Mouse (Mus musculus): ENCODE results near the gene Dcdc2b.
A peak's percentile ranks its signal among the peaks of the same experiment; 100 is the strongest.

Dcdc2b gene

GRCm38 (mm10) chr4:129620419-129621282 is 6.6 kb upstream of the Dcdc2b start:
- no peak for DNase-seq

GRCm38 (mm10) chr4:129618786-129619691 is 5.0 kb upstream of the Dcdc2b start, which contains the start of gene Iqcc:
Iqcc (minus strand) TSS chr4:129619099.
- DNase-seq, result peak; percentile 92

GRCm38 (mm10) chr4:129618031-129618430 is 4.0 kb upstream of the Dcdc2b start:
- DNase-seq, result no peak

DNA sequence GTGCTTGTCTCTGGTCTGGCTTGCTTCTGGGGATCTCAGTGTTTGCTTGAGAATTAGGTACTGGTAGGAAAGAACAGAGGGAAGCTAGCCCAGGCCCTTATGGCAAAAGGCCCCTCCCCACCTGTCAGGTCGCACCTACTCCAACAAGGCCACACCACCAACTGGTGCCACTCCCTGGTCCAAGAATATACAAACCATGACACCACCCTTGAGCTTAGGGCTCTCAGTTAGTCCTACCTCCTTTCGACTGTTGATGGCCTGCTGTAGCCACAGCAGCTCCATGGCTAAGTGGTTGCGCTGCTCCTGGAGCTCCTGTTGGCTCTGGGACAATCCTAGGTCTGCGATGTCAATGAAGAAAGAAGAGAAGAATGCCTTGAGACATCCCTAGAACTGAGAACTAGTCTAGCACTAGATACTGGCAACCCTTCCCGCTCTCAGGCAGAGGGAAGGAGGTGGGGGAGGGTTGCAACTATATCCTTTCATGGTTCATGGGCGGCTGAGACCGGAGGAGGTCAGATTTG is 3.1 kb upstream of the Dcdc2b start:
- DNase-seq, result no peak

- no peak for DNase-seq
These were observed 2.6 kb upstream of the Dcdc2b start for GRCm38 (mm10) chr4:129616631-129617030.

- no peak for DNase-seq
These were observed 1.8 kb upstream of the Dcdc2b start for GRCm38 (mm10) chr4:129615801-129616290.

GRCm38 (mm10) chr4:129610472-129610871 is 3.6 kb downstream of the Dcdc2b start:
- no peak for DNase-seq

GRCm38 (mm10) chr4:129610026-129610425 is 4.0 kb downstream of the Dcdc2b start:
- no peak for DNase-seq

DNA sequence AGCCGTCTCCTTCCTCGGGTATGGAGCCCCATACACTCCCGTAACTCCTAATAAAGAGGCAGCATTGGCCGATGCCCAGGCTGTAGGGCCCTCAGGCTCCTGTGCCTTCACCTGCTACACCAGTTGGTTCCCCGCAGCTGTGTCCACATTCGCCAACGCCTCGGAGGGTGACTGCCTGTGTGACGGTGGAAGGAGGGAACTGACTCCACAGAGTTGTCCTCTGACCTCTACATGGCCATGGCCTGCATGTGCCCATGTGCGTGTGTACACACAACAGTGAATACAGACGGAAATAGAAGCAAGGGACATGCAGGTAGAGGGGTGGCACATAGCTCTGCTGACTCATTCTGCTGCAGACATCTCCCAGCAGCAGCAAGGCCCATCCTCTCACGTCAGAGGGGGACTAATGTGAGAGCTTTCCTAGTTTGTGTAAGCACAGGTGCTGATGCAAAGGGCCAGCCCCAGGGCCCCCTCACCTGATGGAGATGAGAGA is 4.9 kb downstream of the Dcdc2b start:
- no peak for DNase-seq

DNA sequence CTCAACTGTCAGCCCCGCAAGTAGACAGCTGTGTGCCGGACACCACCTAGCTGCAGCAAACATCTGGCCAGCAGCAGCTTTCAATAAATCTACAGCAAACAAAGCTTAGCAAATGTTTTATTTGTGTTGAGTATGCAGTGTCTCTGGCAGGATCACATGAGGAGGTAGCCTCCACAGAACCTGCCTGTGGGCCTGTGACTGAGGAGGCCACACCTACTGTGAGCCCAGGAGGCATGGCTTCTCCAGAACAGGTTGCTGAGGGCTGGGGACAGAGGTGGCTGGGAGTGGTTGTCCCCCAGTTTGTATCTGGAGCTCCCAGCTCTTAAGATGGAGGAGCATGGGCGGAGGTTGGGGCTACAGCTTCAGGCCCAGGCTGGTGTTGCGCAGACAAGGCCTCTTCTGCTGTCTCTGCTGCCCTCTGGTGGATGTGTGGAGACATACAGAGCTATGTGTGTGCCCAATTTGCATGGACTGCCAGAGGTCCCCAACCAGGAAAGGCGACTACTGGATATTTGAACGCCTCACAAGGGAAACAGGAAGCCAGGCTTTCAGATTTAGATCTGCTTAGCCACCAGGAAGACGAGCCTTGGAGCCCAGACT is 5.5 kb downstream of the Dcdc2b start:
- DNase-seq, result peak; percentile 54 to 72

DNA sequence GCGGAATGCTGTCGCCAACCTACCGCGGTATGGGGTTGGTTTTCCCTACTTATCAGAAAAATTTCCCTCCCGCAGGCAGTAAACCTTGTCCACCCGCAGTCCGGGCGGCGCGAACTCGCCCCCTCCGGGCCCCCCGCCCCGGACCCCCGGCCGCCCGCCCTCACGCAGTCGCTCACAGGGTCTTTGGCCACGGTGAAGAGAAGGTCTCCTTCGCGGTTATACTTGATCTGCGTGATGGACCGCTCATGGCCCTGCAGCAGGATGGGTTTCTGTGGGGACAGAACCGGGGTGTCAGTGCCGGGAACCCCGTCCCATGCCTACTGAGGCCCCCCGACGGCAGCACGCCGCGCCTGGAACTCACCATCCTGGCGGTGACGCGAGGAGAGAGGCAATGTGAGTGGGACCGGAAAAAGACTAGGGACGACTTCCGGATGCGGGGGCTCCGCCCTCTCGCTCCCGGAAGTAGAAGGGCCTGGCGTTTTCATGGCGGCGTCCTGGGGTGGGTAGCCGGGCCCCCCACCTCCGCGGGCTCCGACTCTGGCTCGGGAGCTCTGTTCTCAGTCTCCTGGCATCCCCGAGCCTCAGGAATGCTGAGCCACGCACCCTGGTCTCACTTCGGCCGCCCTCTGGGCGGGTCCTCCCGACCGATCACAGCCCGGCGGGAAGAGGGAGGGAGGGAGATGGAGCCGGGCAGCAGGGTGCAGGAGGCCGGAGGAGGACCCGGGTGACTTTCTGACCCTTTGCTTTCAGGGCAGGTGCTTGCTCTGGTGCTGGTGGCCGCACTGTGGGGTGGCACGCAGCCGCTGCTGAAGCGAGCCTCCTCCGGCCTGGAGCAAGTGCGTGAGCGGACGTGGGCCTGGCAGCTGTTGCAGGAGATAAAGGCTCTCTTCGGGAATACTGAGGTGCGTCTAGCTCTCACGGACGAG is 13.6 kb downstream of the Dcdc2b start, which contains the start of the genes Eif3i and Tmem234:
Gene Eif3i (minus strand): TSS at position 416 of the 926 bp plus-strand sequence.
Gene Tmem234 (plus strand): TSS at position 436 of the 926 bp plus-strand sequence.
- peak; percentile 69 to 74 for DNase-seq

GRCm38 (mm10) chr4:129588865-129589264 is 25.2 kb downstream of the Dcdc2b start:
- no peak for DNase-seq

- no peak for DNase-seq
These were observed 27.1 kb downstream of the Dcdc2b start for GRCm38 (mm10) chr4:129586943-129587342.

DNA sequence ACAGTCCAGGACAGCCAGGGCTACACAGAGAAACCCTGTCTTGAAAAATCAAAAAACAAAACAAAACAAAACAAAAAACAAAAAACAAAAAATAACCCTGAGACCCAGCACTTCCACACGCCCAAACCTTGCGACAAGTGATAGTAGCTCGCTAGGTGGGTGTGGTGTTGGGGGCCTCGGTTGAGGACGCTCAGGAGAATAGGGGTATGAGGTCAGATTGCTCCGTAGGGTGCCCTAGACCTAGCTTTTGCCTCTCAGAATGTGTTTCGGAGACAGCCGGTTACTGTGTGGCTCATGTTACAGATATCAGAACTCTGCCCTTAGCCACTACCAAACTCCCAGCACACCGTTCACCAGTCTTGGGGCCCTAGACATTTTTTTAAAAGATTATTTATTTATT is 28.3 kb downstream of the Dcdc2b start:
- no peak for DNase-seq

DNA sequence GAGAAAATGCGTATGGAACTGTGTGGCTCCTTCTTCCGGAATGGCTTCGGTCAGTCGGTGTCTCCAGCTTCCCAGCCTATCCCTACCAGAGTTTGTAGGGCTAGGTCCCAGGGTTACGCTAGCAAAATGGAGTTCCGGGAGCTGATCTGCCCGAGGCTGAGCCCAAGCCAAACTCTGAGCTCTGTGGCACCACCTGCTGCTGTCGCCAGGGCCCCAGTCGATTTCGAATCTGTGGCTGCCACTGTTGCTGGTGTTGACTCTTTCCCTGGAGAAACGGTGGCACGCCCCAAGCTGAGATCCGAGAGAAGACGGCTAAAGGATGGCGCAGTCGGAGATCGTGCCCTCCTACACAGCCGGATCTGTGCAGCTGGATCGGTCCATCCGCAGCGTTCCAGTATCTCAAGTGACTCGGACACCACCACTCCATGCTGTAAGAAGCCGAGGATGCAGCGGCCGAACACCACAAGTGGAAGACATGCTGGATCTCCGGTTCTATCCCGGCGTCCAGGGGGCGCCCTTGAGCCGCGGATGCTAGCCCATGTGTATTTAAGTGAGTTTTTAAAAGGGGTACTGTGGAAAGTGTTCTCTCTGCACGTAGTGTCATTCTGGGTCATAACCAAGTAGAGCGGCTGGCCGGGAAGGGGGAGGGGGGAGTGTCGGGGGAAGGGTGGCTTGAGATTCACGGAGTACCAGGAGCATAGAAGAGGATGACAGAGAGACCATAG is 29.0 kb downstream of the Dcdc2b start:
- DNase-seq, result peak; percentile 73 to 92

DNA sequence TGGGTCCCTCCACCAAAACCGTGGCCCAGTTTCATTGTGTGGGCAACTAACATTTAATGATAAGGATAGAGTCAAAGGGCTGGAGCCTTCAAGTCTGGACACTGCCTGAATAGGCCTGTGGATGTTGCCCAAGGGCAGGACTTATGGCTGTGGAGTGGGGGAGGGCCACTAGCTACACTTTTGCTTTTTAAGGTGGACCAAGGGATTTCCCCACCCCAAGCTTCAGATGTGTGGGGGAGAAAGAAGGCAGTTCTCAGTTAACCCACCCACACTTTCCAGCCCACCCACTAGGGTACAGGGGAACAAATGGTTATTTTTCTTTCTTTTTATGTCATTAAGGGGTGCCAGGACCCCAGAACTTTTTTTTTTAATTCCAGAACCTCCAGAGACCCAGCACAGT is 29.7 kb downstream of the Dcdc2b start:
- DNase-seq, result peak in 1 of 2 experiments; percentile 17

- no peak for DNase-seq
These were observed 31.8 kb downstream of the Dcdc2b start for GRCm38 (mm10) chr4:129582251-129582650.

DNA sequence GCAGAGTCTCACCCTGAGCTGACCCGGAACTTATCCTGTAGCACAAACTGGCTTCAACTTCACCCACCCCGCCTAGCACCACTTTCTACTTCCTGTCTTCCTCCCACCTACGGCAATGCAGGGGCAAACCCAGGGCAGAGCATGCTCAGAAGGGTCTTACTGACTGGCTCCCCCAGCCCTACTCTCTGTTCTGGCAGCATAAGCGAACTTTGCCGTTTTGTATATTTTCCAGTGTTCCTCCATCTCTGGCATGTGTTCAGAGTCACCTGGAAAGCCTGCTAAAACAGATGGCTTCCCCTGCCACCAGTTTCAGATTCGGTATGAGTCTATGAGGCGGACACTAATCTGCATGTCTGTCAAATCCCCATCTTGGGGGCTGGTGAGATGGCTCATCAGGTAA is 33.7 kb downstream of the Dcdc2b start:
- DNase-seq, result peak; percentile 36 to 45

GRCm38 (mm10) chr4:129578466-129578865 is 35.6 kb downstream of the Dcdc2b start, which contains the start of gene Fam167b:
Fam167b (minus strand) TSS chr4:129578549.
- DNase-seq, result no peak

DNA sequence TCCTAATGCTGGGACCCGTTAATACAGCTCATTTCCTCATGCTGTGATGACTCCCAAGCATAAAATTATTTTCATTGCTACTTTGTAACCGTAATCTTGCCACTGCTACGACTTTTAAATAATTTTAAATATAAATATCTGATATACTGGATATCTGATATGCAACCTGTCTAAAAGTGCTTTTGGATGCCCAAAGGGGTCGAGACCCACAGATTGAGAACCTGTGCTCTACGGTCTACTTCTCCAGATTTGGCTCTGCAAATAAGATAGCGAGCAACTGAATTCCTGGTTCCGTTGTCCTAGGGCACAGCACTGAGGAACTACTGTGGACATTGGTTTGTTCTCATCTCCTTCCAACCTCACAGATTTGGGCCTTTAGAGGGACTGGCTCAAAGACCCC is 36.4 kb downstream of the Dcdc2b start:
- DNase-seq, result no peak
